Mouse (Mus musculus): Measurements from ENCODE around the gene Anxa6. TPM values are rescaled to one million over a fixed set of nuclear protein-coding genes. Genes with fewer than 3 reads are reported as not detected.

The Anxa6 gene
- polyA plus RNA-seq, 1 experiment = 130 TPM

DNA sequence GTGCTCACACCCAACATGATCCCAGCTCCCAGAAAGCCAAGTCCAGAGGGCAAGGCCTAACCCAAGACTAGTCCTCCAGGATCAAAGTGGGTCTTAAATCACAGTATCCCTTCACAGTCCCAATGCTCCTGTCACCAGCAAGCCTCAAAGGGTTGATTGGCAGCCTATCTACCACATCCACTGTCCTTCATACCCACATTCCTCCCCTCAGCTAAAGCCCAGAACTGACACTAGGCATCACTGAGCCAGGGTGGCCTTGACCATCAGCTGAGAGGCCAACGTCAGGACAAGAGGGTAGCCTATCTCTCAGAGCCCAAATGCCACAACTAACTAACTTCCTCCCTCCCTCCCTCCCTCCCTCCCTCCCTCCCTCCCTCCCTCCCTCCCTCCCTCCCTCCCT, 83.5 kb downstream of the Anxa6 start:
- peaks cover 12% of the 10 kb centered on the region for H3K4me1 ChIP-seq (replicated peaks; ENCODE audit: control insufficient read depth, insufficient read depth, low read length)

DNA sequence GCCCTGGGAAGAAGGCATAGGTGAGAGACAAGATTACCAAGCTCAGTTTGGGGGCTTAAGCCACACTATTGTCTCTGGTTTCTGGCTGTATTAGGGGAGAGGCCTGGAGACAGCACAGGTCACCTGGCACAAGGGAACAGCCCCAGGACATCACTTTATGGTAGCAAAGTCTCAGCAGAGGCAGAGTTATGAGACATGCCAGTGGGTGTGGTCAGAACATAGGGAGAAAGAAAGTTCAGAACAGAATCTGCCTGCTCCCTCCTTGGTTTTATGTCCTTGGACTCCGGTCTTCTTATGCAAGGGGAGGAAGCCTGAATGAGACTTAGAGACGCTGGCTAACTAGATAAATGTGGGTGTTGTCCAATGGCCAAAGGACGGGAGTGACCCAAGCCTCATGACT, 88.5 kb downstream of the Anxa6 start:
- H3K27ac ChIP-seq (ENCODE audit: control insufficient read depth, insufficient read depth, low read length) = no peak overlapping the region
- H3K36me3 ChIP-seq (ENCODE audit: control insufficient read depth, insufficient read depth, low read length) = no peaks in the 10 kb centered on the region
- peaks cover 4% of the 10 kb centered on the region; the same call in 1 of the 2 replicates for H3K4me1 ChIP-seq (replicated peaks; ENCODE audit: control insufficient read depth, insufficient read depth, low read length)

More for the DNA sequence above, 83.5 kb downstream of the Anxa6 start:
- DNase-seq = no peak
- Histone ChIP-seq H3K27ac (ENCODE audit: control insufficient read depth, insufficient read depth, low read length) (no peak overlapping the region), H3K36me3 (ENCODE audit: control insufficient read depth, insufficient read depth, low read length) (no peaks in the 10 kb centered on the region), H3K4me3 (ENCODE audit: control insufficient read depth, insufficient read depth, low read length) (no peak overlapping the region), H3K27me3 (ENCODE audit: control insufficient read depth, insufficient read depth, low read length) (no peaks in the 10 kb centered on the region)
- WGBS = 87% methylated on average over 1 of the region's 1 CpGs
- TF ChIP-seq CTCF (IDR thresholded peaks at IDR 0.05; ENCODE audit: borderline replicate concordance, control insufficient read depth, extremely low read depth, insufficient read depth, low read length, poor library complexity) (no peak), POLR2A (IDR thresholded peaks at IDR 0.05; ENCODE audit: control insufficient read depth, extremely low read depth, insufficient read depth, low read length, poor library complexity) (no peak)

DNA sequence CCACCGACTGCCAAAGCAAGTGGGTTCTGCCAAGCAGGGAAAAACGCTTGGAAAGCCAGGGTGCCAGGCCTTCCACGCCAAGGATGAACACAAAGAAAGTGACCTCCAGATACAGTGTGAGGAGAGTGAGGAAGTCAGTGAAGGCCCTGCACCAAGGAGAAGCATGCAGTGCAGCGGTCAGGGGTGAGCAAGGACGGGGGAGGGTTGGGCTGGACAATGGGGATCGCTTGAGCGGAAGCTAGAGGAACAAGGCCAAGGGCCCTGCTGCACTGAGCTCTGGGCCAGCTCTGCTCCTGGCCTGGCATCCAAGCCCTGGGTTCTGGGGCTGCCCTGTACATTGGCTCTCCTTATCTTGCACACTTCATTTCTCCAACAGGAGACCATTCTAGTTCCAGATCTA, 93.2 kb downstream of the Anxa6 start:
- H3K4me1 ChIP-seq (replicated peaks; ENCODE audit: control insufficient read depth, insufficient read depth, low read length) = peaks cover 23% of the 10 kb centered on the region
- WGBS = 98% methylated on average over 7 of the region's 7 CpGs
- H3K27ac ChIP-seq (ENCODE audit: control insufficient read depth, insufficient read depth, low read length) = no peak overlapping the region
- DNase-seq = no peak
- no peaks in the 10 kb centered on the region for H3K27me3 ChIP-seq (ENCODE audit: control insufficient read depth, insufficient read depth, low read length)
- H3K4me3 ChIP-seq (ENCODE audit: control insufficient read depth, insufficient read depth, low read length) = no peak overlapping the region
- H3K36me3 ChIP-seq (ENCODE audit: control insufficient read depth, insufficient read depth, low read length) = peaks cover 31% of the 10 kb centered on the region
- TF ChIP-seq POLR2A (IDR thresholded peaks at IDR 0.05; ENCODE audit: control insufficient read depth, extremely low read depth, insufficient read depth, low read length, poor library complexity) (no peak), CTCF (IDR thresholded peaks at IDR 0.05; ENCODE audit: borderline replicate concordance, control insufficient read depth, extremely low read depth, insufficient read depth, low read length, poor library complexity) (no peak)

More for the DNA sequence above, 88.5 kb downstream of the Anxa6 start:
- DNase-seq = no peak
- no peak overlapping the region for H3K4me3 ChIP-seq (ENCODE audit: control insufficient read depth, insufficient read depth, low read length)
- TF ChIP-seq CTCF (IDR thresholded peaks at IDR 0.05; ENCODE audit: borderline replicate concordance, control insufficient read depth, extremely low read depth, insufficient read depth, low read length, poor library complexity) (no peak), POLR2A (IDR thresholded peaks at IDR 0.05; ENCODE audit: control insufficient read depth, extremely low read depth, insufficient read depth, low read length, poor library complexity) (no peak)
- H3K27me3 ChIP-seq (ENCODE audit: control insufficient read depth, insufficient read depth, low read length) = no peaks in the 10 kb centered on the region
- WGBS = 89% methylated on average over 3 of the region's 3 CpGs

DNA sequence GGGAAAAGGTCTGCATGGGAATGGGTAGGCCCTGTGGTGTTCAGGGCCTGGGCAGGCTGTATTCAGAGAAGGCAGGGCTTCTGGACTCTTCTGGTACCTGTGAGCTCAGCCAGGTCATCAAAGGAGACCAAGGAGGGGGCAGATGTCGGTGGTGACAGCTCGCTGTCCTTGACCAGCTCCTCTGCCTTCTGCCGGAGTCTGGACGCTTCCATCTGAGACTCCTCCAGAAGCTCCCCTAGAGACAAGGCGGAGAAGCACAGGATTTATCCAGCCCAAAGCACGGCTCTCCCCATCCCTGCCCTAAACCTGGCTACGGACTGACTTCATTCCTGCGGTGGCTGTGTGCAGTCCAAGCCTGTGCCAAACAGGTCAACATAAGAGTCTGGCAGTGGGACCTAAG, 93.7 kb downstream of the Anxa6 start:
- peaks cover 23% of the 10 kb centered on the region for H3K4me1 ChIP-seq (replicated peaks; ENCODE audit: control insufficient read depth, insufficient read depth, low read length)
- H3K27me3 ChIP-seq (ENCODE audit: control insufficient read depth, insufficient read depth, low read length) = no peaks in the 10 kb centered on the region
- H3K27ac ChIP-seq (ENCODE audit: control insufficient read depth, insufficient read depth, low read length) = no peak overlapping the region
- WGBS = 97% methylated on average over 8 of the region's 8 CpGs
- no peak overlapping the region for H3K4me3 ChIP-seq (ENCODE audit: control insufficient read depth, insufficient read depth, low read length)
- TF ChIP-seq POLR2A (IDR thresholded peaks at IDR 0.05; ENCODE audit: control insufficient read depth, extremely low read depth, insufficient read depth, low read length, poor library complexity) = no peak
- TF ChIP-seq CTCF (IDR thresholded peaks at IDR 0.05; ENCODE audit: borderline replicate concordance, control insufficient read depth, extremely low read depth, insufficient read depth, low read length, poor library complexity) = no peak
- peaks cover 33% of the 10 kb centered on the region for H3K36me3 ChIP-seq (ENCODE audit: control insufficient read depth, insufficient read depth, low read length)
- no peak for DNase-seq

DNA sequence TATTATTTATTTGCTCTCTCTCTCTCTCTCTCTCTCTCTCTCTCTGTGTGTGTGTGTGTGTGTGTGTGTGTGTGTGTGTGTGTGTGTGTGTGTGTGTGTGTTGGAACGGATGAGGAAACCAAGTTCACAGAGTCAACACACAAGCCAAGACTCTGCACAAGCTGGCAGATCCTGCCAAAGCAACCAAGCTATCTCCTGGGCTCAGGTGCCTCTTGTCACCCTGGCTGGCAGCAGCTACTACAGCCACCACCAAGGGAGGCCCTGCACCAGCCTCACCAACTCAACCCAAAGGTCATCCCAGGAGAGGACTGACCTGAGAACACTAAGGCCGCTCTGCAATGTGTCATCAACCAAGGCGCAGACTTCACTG, 96.5 kb downstream of the Anxa6 start:
- Histone ChIP-seq H3K27ac (ENCODE audit: control insufficient read depth, insufficient read depth, low read length) (no peak overlapping the region), H3K27me3 (ENCODE audit: control insufficient read depth, insufficient read depth, low read length) (no peaks in the 10 kb centered on the region), H3K4me3 (ENCODE audit: control insufficient read depth, insufficient read depth, low read length) (no peak overlapping the region), H3K4me1 (replicated peaks; ENCODE audit: control insufficient read depth, insufficient read depth, low read length) (peaks cover 21% of the 10 kb centered on the region), H3K36me3 (ENCODE audit: control insufficient read depth, insufficient read depth, low read length) (peaks cover 60% of the 10 kb centered on the region)
- TF ChIP-seq POLR2A (IDR thresholded peaks at IDR 0.05; ENCODE audit: control insufficient read depth, extremely low read depth, insufficient read depth, low read length, poor library complexity) = no peak
- no peak for TF ChIP-seq CTCF (IDR thresholded peaks at IDR 0.05; ENCODE audit: borderline replicate concordance, control insufficient read depth, extremely low read depth, insufficient read depth, low read length, poor library complexity)
- 100% methylated on average over 2 of the region's 3 CpGs for WGBS
- no peak for DNase-seq

DNA sequence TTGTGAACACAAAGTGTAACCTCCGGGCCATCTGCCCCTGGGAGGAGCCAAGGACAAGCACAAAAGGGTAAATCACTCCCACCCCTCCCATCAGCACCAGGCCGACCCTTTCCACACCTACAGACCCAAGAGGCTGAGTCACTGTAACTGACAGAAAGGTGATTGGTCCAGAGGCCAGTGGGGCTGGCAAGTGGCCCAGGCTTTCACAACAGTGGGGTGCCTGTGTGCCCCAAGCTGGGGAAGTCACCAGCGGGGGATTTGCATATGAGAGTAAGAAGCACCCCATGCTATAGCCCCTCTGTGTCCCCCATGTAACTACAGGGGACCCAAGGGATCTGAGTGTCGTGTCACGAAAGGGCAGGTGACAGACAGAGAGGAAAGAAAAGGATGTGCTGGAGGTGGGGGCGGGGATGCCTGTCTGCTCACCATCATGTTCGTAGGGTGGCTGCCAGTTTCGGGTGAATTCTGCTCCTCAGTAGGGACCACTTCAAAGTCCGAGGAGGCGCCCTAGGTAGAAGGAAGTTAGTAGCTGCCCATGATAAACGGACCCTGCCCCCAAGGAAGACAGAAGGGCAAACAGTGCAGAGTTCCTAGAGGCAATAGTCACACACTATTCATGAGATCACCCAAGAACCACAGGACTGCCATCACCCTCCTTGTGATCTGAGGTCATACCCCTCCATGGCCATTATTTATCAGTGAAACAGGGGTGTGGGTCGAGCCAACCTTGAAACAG, 97.0 kb downstream of the Anxa6 start:
- H3K27ac ChIP-seq (ENCODE audit: control insufficient read depth, insufficient read depth, low read length) = no peak overlapping the region

More for the DNA sequence above, 97.0 kb downstream of the Anxa6 start:
- H3K27me3 ChIP-seq (ENCODE audit: control insufficient read depth, insufficient read depth, low read length) = no peaks in the 10 kb centered on the region
- WGBS = 13% methylated on average over 12 of the region's 12 CpGs
- peaks cover 65% of the 10 kb centered on the region for H3K36me3 ChIP-seq (ENCODE audit: control insufficient read depth, insufficient read depth, low read length)
- peak; percentile 20 for DNase-seq
- H3K4me1 ChIP-seq (replicated peaks; ENCODE audit: control insufficient read depth, insufficient read depth, low read length) = peaks cover 21% of the 10 kb centered on the region
- H3K4me3 ChIP-seq (ENCODE audit: control insufficient read depth, insufficient read depth, low read length) = no peak overlapping the region
- TF ChIP-seq CTCF (IDR thresholded peaks at IDR 0.05; ENCODE audit: borderline replicate concordance, control insufficient read depth, extremely low read depth, insufficient read depth, low read length, poor library complexity) = no peak
- TF ChIP-seq POLR2A (IDR thresholded peaks at IDR 0.05; ENCODE audit: control insufficient read depth, extremely low read depth, insufficient read depth, low read length, poor library complexity) = no peak
